ENCODE assay signal across 14 mouse cellular contexts in genomic region chr2:104379304-104379703, GRCm38 (mm10). TPM values are rescaled to one million over a fixed set of nuclear protein-coding genes. Genes with fewer than 3 reads are reported as not detected.
DNase-seq lines count a peak whose midpoint lies in the region; ATAC-seq and TF ChIP-seq lines count a peak whose summit lies in the region.
"Had no signal": no experiment of that assay in that cellular context is flagged by ENCODE, and none has a peak within 500 bp of the region (broad histone marks: within the 10 kb centered on the region; RNA-seq: fewer than 3 reads in every experiment).

No protein-coding gene starts in this region.

- peaks cover 9% of the 10 kb centered on the region for H3K4me1 ChIP-seq in forebrain, embryonic 12.5 days
- H3K4me1 ChIP-seq in forebrain, postnatal 0 days (ENCODE audit: insufficient read depth): no peaks in the 10 kb centered on the region
- H3K4me1 ChIP-seq in midbrain, embryonic 13.5 days (replicated peaks): peaks cover 10% of the 10 kb centered on the region
- H3K4me1 ChIP-seq in limb, embryonic 10.5 days: peaks cover 5% of the 10 kb centered on the region; the same call in 1 of the 2 replicates
- H3K4me1 ChIP-seq in kidney, adult 2 months (ENCODE audit: control insufficient read depth, insufficient read depth, low read length): no peaks in the 10 kb centered on the region
- H3K4me1 ChIP-seq: embryonic facial prominence, embryonic 15.5 days had no signal

- ATAC-seq in forebrain, embryonic 12.5 days (ENCODE audit: low FRiP score): peak; percentile 39; the same call in 1 of the 2 replicates
- ATAC-seq in forebrain, postnatal 0 days: no peak
- ATAC-seq in midbrain, embryonic 13.5 days: 0 out of 2 replicates have a peak, but pooled peaks have one; percentile 27
- ATAC-seq: intestine, postnatal 0 days had no signal

- TF ChIP-seq CTCF in forebrain, postnatal 0 days (IDR thresholded peaks at IDR 0.05; ENCODE audit: low read depth): no peak
- no peak for TF ChIP-seq CTCF in kidney, adult 2 months (conservative IDR thresholded peaks at IDR 0.05; ENCODE audit: insufficient read depth, insufficient read length, low read depth, low read length)

- H3K27me3 ChIP-seq in forebrain, embryonic 12.5 days: no peaks in the 10 kb centered on the region
- H3K27me3 ChIP-seq in forebrain, postnatal 0 days (ENCODE audit: insufficient read depth, low read length): no peaks in the 10 kb centered on the region
- H3K27me3 ChIP-seq in midbrain, embryonic 13.5 days: no peaks in the 10 kb centered on the region
- peaks cover 19% of the 10 kb centered on the region for H3K27me3 ChIP-seq in limb, embryonic 10.5 days (ENCODE audit: low read depth, poor library complexity, severe bottlenecking)
- no peaks in the 10 kb centered on the region for H3K27me3 ChIP-seq in kidney, adult 2 months (replicated peaks; ENCODE audit: control insufficient read depth, insufficient read depth, low read length)
- H3K27me3 ChIP-seq: midbrain, embryonic 12.5 days had no signal

- H3K4me2 ChIP-seq in forebrain, embryonic 12.5 days: no peak overlapping the region
- no peak overlapping the region for H3K4me2 ChIP-seq in forebrain, postnatal 0 days (ENCODE audit: low read depth)
- H3K4me2 ChIP-seq in midbrain, embryonic 13.5 days (replicated peaks): 0 out of 2 replicates have a peak overlapping the region, but pooled peaks have one; percentile 6
- H3K4me2 ChIP-seq: embryonic facial prominence, embryonic 15.5 days; midbrain, embryonic 12.5 days had no signal

- H3K27ac ChIP-seq in forebrain, embryonic 12.5 days: no peak overlapping the region
- H3K27ac ChIP-seq in forebrain, postnatal 0 days (ENCODE audit: low read depth, low read length): no peak overlapping the region
- H3K27ac ChIP-seq in midbrain, embryonic 13.5 days: peak overlapping the region; percentile 35; the same call in 1 of the 2 replicates
- no peak overlapping the region for H3K27ac ChIP-seq in limb, embryonic 10.5 days
- H3K27ac ChIP-seq in kidney, adult 2 months (ENCODE audit: insufficient read depth, low read depth, low read length): no peak overlapping the region
- H3K27ac ChIP-seq: embryonic facial prominence, embryonic 15.5 days; liver, embryonic 14.5 days; midbrain, embryonic 12.5 days had no signal

- H3K9me3 ChIP-seq in forebrain, embryonic 12.5 days: no peaks in the 10 kb centered on the region
- no peaks in the 10 kb centered on the region for H3K9me3 ChIP-seq in forebrain, postnatal 0 days (ENCODE audit: low read length)
- H3K9me3 ChIP-seq in midbrain, embryonic 13.5 days: no peaks in the 10 kb centered on the region
- no peaks in the 10 kb centered on the region for H3K9me3 ChIP-seq in limb, embryonic 10.5 days (replicated peaks)
- H3K9me3 ChIP-seq: embryonic facial prominence, embryonic 15.5 days; midbrain, embryonic 12.5 days had no signal

- no peak for TF ChIP-seq POLR2A in kidney, adult 2 months (IDR thresholded peaks at IDR 0.05; ENCODE audit: low read depth, low read length)

- no peaks in the 10 kb centered on the region for H3K36me3 ChIP-seq in forebrain, embryonic 12.5 days (replicated peaks)
- no peaks in the 10 kb centered on the region for H3K36me3 ChIP-seq in forebrain, postnatal 0 days (ENCODE audit: insufficient read depth)
- no peaks in the 10 kb centered on the region for H3K36me3 ChIP-seq in midbrain, embryonic 13.5 days
- H3K36me3 ChIP-seq in limb, embryonic 10.5 days: no peaks in the 10 kb centered on the region
- no peaks in the 10 kb centered on the region for H3K36me3 ChIP-seq in kidney, adult 2 months (ENCODE audit: control insufficient read depth, insufficient read depth, low read length)
- H3K36me3 ChIP-seq: embryonic facial prominence, embryonic 15.5 days; midbrain, embryonic 12.5 days had no signal

- 16% methylated on average over 7 of the region's 7 CpGs for WGBS in forebrain, embryonic 12.5 days
- WGBS in forebrain, postnatal 0 days: 21% methylated on average over 7 of the region's 7 CpGs
- WGBS in midbrain, embryonic 13.5 days: 16% methylated on average over 7 of the region's 7 CpGs
- WGBS in limb, embryonic 10.5 days: 22% methylated on average over 7 of the region's 7 CpGs
- WGBS in kidney, adult 2 months: 44% methylated on average over 7 of the region's 7 CpGs

- H3K4me3 ChIP-seq in forebrain, embryonic 12.5 days (replicated peaks): no peak overlapping the region
- no peak overlapping the region for H3K4me3 ChIP-seq in forebrain, postnatal 0 days (ENCODE audit: low read depth, low read length)
- no peak overlapping the region for H3K4me3 ChIP-seq in midbrain, embryonic 13.5 days (replicated peaks)
- no peak overlapping the region for H3K4me3 ChIP-seq in limb, embryonic 10.5 days
- H3K4me3 ChIP-seq in kidney, adult 2 months (ENCODE audit: insufficient read depth, low read depth, low read length): no peak overlapping the region
- H3K4me3 ChIP-seq: embryonic facial prominence, embryonic 15.5 days; midbrain, embryonic 12.5 days had no signal

- no peak for DNase-seq in forebrain, postnatal 0 days
- DNase-seq in brain, adult 2 months (ENCODE audit: low read depth, low spot score): peak; percentile 78
- DNase-seq in cerebellum, adult 9-11 months: peak; percentile 67
- no peak for DNase-seq in urinary bladder, postnatal 25 days (ENCODE audit: low spot score)
- DNase-seq in limb, embryonic 10.5 days (ENCODE audit: low spot score): no peak
- no peak for DNase-seq in kidney, adult 2 months
- DNase-seq: heart, adult 18-20 months; lung, postnatal 10 days had no signal

- H3K9ac ChIP-seq in forebrain, embryonic 12.5 days: no peak overlapping the region
- no peak overlapping the region for H3K9ac ChIP-seq in forebrain, postnatal 0 days
- peak overlapping the region; percentile 10; the same call in 1 of the 2 replicates for H3K9ac ChIP-seq in midbrain, embryonic 13.5 days (replicated peaks)
- H3K9ac ChIP-seq: embryonic facial prominence, embryonic 15.5 days; liver, embryonic 14.5 days; midbrain, embryonic 12.5 days had no signal

RNA-seq across cellular contexts. Expression of gene D430041D05Rik, which starts 31.5 kb away (rescaled TPM):
- 4.2 and 4.5 TPM in 2 replicates for polyA plus RNA-seq in forebrain, embryonic 12.5 days (2016; fragmentation: Nextera tagmentation; extraction: Ambion mirVana)
- total RNA-seq in forebrain, postnatal 0 days (2014; rRNA removed): 51.2 and 58.9 TPM in 2 replicates
- 8.2 and 11.1 TPM in 2 replicates for polyA plus RNA-seq in forebrain, postnatal 0 days (2015; fragmentation: Nextera tagmentation; extraction: Ambion mirVana)
- polyA plus RNA-seq in midbrain, embryonic 13.5 days (2015; fragmentation: Nextera tagmentation; extraction: Ambion mirVana): 5.5 and 6.4 TPM in 2 replicates
- 0.49 and 0.81 TPM in 2 replicates for polyA plus RNA-seq in limb, embryonic 10.5 days (2016; fragmentation: Nextera tagmentation; extraction: Ambion mirVana)
- 0.02 and 0.07 TPM in 2 replicates for polyA plus RNA-seq in kidney, adult 2 months (2012; rRNA removed)

Comparison
In these comparisons a context has a peak if more than half of its experiments do, and no peak if none do; other contexts are left out.
1. DNase-seq: peak in brain, adult 2 months (single experiment) and cerebellum, adult 9-11 months (single experiment); none in forebrain, postnatal 0 days (single experiment), urinary bladder, postnatal 25 days (single experiment), limb, embryonic 10.5 days (single experiment) and kidney, adult 2 months (single experiment).